Mouse (Mus musculus) bone marrow macrophage, adult 2 months (primary cell): ENCODE data around the gene Olfr1501.
"Not testable (repeated sequence)": the region's sequence is repeated elsewhere in the genome, so short reads cannot be mapped to it uniquely, and the experiment has no call there.

ENCODE experiments used
- CTCF ChIP-seq: IDR thresholded peaks from 2 replicates; pipeline ENCODE4 v1.5.1; 2012; ENCODE audit warnings: low read depth, mild to moderate bottlenecking, low read length, moderate library complexity
- POLR2A ChIP-seq: IDR thresholded peaks from 2 replicates; pipeline ENCODE4 v1.6.1; 2012; ENCODE audit warnings: mild to moderate bottlenecking, low read depth, low read length, borderline replicate concordance

GRCm38 (mm10) chr19:13850592-13850991 is at the start of gene Olfr1501:
- not testable (repeated sequence) for TF ChIP-seq CTCF, POLR2A
